Mouse (Mus musculus): ENCODE measurements around the gene 0610040J01Rik.

0610040J01Rik gene

GRCm38 (mm10) chr5:63828380-63829185 is 16.4 kb downstream of the 0610040J01Rik start:
- in situ Hi-C loops (cut with MseI, MboI) = no loop called here

GRCm38 (mm10) chr5:63831054-63831453 is 18.9 kb downstream of the 0610040J01Rik start:
- in situ Hi-C loops (cut with MseI, MboI) = loop anchor here in 1 of 2 experiments (5.0 kb wide), 1 partner anchor 36 kb away; no protein-coding TSS in a partner anchor

- in situ Hi-C loops (cut with MseI, MboI) = loop anchor here in 1 of 2 experiments (5.0 kb wide), 1 partner anchor 33 kb away; no protein-coding TSS in a partner anchor
Measured at GRCm38 (mm10) chr5:63833955-63834354, 21.8 kb downstream of the 0610040J01Rik start.

- in situ Hi-C loops (cut with MseI, MboI) = loop anchor here in 1 of 2 experiments (5.0 kb wide), 1 partner anchor 33 kb away; no protein-coding TSS in a partner anchor
Measured at GRCm38 (mm10) chr5:63834435-63834834, 22.3 kb downstream of the 0610040J01Rik start.

- in situ Hi-C loops (cut with MseI, MboI) = no loop called here
Measured at GRCm38 (mm10) chr5:63837115-63837514, 25.0 kb downstream of the 0610040J01Rik start.

- in situ Hi-C loops (cut with MseI, MboI) = no loop called here
Measured at GRCm38 (mm10) chr5:63837851-63838250, 25.7 kb downstream of the 0610040J01Rik start.

GRCm38 (mm10) chr5:63839801-63840416 is 27.7 kb downstream of the 0610040J01Rik start:
- in situ Hi-C loops (cut with MseI, MboI) = no loop called here

GRCm38 (mm10) chr5:63847080-63847479 is 34.9 kb downstream of the 0610040J01Rik start:
- in situ Hi-C loops (cut with MseI, MboI) = no loop called here

- in situ Hi-C loops (cut with MseI, MboI) = no loop called here
Measured at GRCm38 (mm10) chr5:63847541-63848226, 35.5 kb downstream of the 0610040J01Rik start.

- in situ Hi-C loops (cut with MseI, MboI) = no loop called here
Measured at GRCm38 (mm10) chr5:63858901-63859300, 46.7 kb downstream of the 0610040J01Rik start.

GRCm38 (mm10) chr5:63867421-63867820 is 55.3 kb downstream of the 0610040J01Rik start:
- in situ Hi-C loops (cut with MseI, MboI) = loop anchor here in 1 of 2 experiments (5.0 kb wide), 1 partner anchor 35 kb away; no protein-coding TSS in a partner anchor

- in situ Hi-C loops (cut with MseI, MboI) = no loop called here
Measured at GRCm38 (mm10) chr5:63872176-63872932, 60.2 kb downstream of the 0610040J01Rik start.

- in situ Hi-C loops (cut with MseI, MboI) = no loop called here
Measured at GRCm38 (mm10) chr5:63874880-63875279, 62.7 kb downstream of the 0610040J01Rik start.

GRCm38 (mm10) chr5:63876081-63876480 is 63.9 kb downstream of the 0610040J01Rik start:
- in situ Hi-C loops (cut with MseI, MboI) = no loop called here

- in situ Hi-C loops (cut with MseI, MboI) = no loop called here
Measured at GRCm38 (mm10) chr5:63879026-63879425, 66.9 kb downstream of the 0610040J01Rik start.

GRCm38 (mm10) chr5:63886292-63886691 is 74.1 kb downstream of the 0610040J01Rik start:
- in situ Hi-C loops (cut with MseI, MboI) = loop anchor here (5.0 kb wide), 1 partner anchor 74 kb away; the partner anchor contains the start of gene 0610040J01Rik (in 2 of the 2)

GRCm38 (mm10) chr5:63886709-63887108 is 74.5 kb downstream of the 0610040J01Rik start:
- in situ Hi-C loops (cut with MseI, MboI) = loop anchor here (5.0 kb wide), 1 partner anchor 74 kb away; the partner anchor contains the start of gene 0610040J01Rik (in 2 of the 2)

- in situ Hi-C loops (cut with MseI, MboI) = loop anchor here (5.0 kb wide), 1 partner anchor 75 kb away; the partner anchor contains the start of gene 0610040J01Rik (in 2 of the 2)
Measured at GRCm38 (mm10) chr5:63887111-63887510, 74.9 kb downstream of the 0610040J01Rik start.

- in situ Hi-C loops (cut with MseI, MboI) = no loop called here
Measured at GRCm38 (mm10) chr5:63891241-63891640, 79.1 kb downstream of the 0610040J01Rik start.

GRCm38 (mm10) chr5:63891912-63892311 is 79.7 kb downstream of the 0610040J01Rik start:
- in situ Hi-C loops (cut with MseI, MboI) = no loop called here

All from mouse trophoblast stem cell (cell line).